ENCODE assay signal across 9 mouse cellular contexts in genomic region chr2:164913428-164913786, GRCm38 (mm10). TPM values are rescaled to one million over a fixed set of nuclear protein-coding genes. Genes with fewer than 3 reads are reported as not detected.
DNase-seq lines count a peak whose midpoint lies in the region; ATAC-seq and TF ChIP-seq lines count a peak whose summit lies in the region.
"Had no signal": no experiment of that assay in that cellular context is flagged by ENCODE, and none has a peak within 500 bp of the region (broad histone marks: within the 10 kb centered on the region; RNA-seq: fewer than 3 reads in every experiment).

No protein-coding gene starts in this region.

- ATAC-seq in lung, postnatal 0 days, result no peak
- ATAC-seq in neural tube, embryonic 15.5 days (ENCODE audit: low FRiP score), result no peak

- TF ChIP-seq EP300 in lung, postnatal 0 days (IDR thresholded peaks at IDR 0.05), result no peak

- DNase-seq in layer of hippocampus, adult 11-12 months (ENCODE audit: low spot score), result peak; percentile 48
- DNase-seq in layer of hippocampus, postnatal 10 days (ENCODE audit: low spot score in 2 of 2), result no peak
- DNase-seq in c-Kit-negative CD71-positive TER-119-positive erythroid progenitor cells, embryonic 14.5 days (ENCODE audit: low read depth, low spot score), result peak; percentile 16
- DNase-seq in lung, postnatal 0 days (ENCODE audit: low spot score), result peak; percentile 65
- peak; percentile 77 to 89 for DNase-seq in thymus, adult 18-20 months
- DNase-seq in urinary bladder, postnatal 10 days (ENCODE audit: low spot score), result no peak
- no peak for DNase-seq in layer of hippocampus, postnatal 25 days (ENCODE audit: extremely low spot score in 1 of 2, low spot score in 1 of 2)

- H3K9ac ChIP-seq in lung, postnatal 0 days (replicated peaks; ENCODE audit: low read depth), result no peak overlapping the region
- H3K9ac ChIP-seq in neural tube, embryonic 15.5 days (replicated peaks), result no peak overlapping the region
- H3K9ac ChIP-seq: limb, embryonic 12.5 days had no signal

- TF ChIP-seq CTCF in lung, postnatal 0 days (IDR thresholded peaks at IDR 0.05), result no peak

- no peak overlapping the region for H3K4me2 ChIP-seq in lung, postnatal 0 days (replicated peaks; ENCODE audit: low read depth, low read length)
- H3K4me2 ChIP-seq in neural tube, embryonic 15.5 days, result no peak overlapping the region
- H3K4me2 ChIP-seq: limb, embryonic 12.5 days had no signal

- H3K36me3 ChIP-seq in lung, postnatal 0 days (ENCODE audit: insufficient read depth, low read length), result peaks cover 9% of the 10 kb centered on the region
- peaks cover 10% of the 10 kb centered on the region for H3K36me3 ChIP-seq in neural tube, embryonic 15.5 days

- peaks cover 9% of the 10 kb centered on the region; the same call in 1 of the 2 replicates for H3K4me1 ChIP-seq in lung, postnatal 0 days (ENCODE audit: insufficient read depth, low read depth, low read length)
- peaks cover 31% of the 10 kb centered on the region for H3K4me1 ChIP-seq in neural tube, embryonic 15.5 days

- H3K9me3 ChIP-seq in lung, postnatal 0 days (ENCODE audit: low read length), result no peaks in the 10 kb centered on the region
- no peaks in the 10 kb centered on the region for H3K9me3 ChIP-seq in neural tube, embryonic 15.5 days (replicated peaks)
- H3K9me3 ChIP-seq: limb, embryonic 12.5 days had no signal

- no peaks in the 10 kb centered on the region for H3K27me3 ChIP-seq in lung, postnatal 0 days (replicated peaks; ENCODE audit: insufficient read depth, low read length)
- H3K27me3 ChIP-seq in neural tube, embryonic 15.5 days (replicated peaks), result no peaks in the 10 kb centered on the region
- H3K27me3 ChIP-seq: limb, embryonic 12.5 days had no signal

- no peak overlapping the region for H3K4me3 ChIP-seq in lung, postnatal 0 days (ENCODE audit: low read depth, low read length)
- no peak overlapping the region for H3K4me3 ChIP-seq in neural tube, embryonic 15.5 days (replicated peaks)
- H3K4me3 ChIP-seq: limb, embryonic 12.5 days had no signal

- H3K27ac ChIP-seq in lung, postnatal 0 days (ENCODE audit: low read length), result 0 out of 2 replicates have a peak overlapping the region, but pooled peaks have one; percentile 28
- no peak overlapping the region for H3K27ac ChIP-seq in neural tube, embryonic 15.5 days (replicated peaks)
- H3K27ac ChIP-seq: limb, embryonic 12.5 days had no signal

- WGBS in lung, postnatal 0 days, result 72% methylated on average over 2 of the region's 2 CpGs
- 98% methylated on average over 2 of the region's 2 CpGs for WGBS in neural tube, embryonic 15.5 days

RNA-seq across cellular contexts. Expression of gene Zfp335, which starts 1.9 kb away (rescaled TPM):
- total RNA-seq in layer of hippocampus, postnatal 10 days (2021), result 10 to 100 TPM; 24.0 to 24.1 TPM
- polyA plus RNA-seq in lung, postnatal 0 days (2015; fragmentation: Nextera tagmentation; extraction: Ambion mirVana), result 5.0 and 5.2 TPM in 2 replicates
- 13.3 and 13.8 TPM in 2 replicates for polyA plus RNA-seq in neural tube, embryonic 15.5 days (2015; fragmentation: Nextera tagmentation; extraction: Ambion mirVana)
- 10 to 100 TPM; 23.3 to 29.1 TPM for total RNA-seq in layer of hippocampus, postnatal 25 days (2021)

RNA-seq across cellular contexts. Expression of gene Mmp9, which starts 27.2 kb away (rescaled TPM):
- total RNA-seq in layer of hippocampus, postnatal 10 days (2021), result 1 to 10 TPM; 2.8 TPM
- 4.5 and 5.6 TPM in 2 replicates for polyA plus RNA-seq in lung, postnatal 0 days (2015; fragmentation: Nextera tagmentation; extraction: Ambion mirVana)
- polyA plus RNA-seq in neural tube, embryonic 15.5 days (2015; fragmentation: Nextera tagmentation; extraction: Ambion mirVana), result 23.8 and 25.6 TPM in 2 replicates
- total RNA-seq in layer of hippocampus, postnatal 25 days (2021), result 1 to 10 TPM; 1.5 to 1.8 TPM

RNA-seq across cellular contexts. Expression of gene Pcif1, which starts 34.3 kb away (rescaled TPM):
- 10 to 100 TPM; 45.0 to 50.9 TPM for total RNA-seq in layer of hippocampus, postnatal 10 days (2021)
- 60.9 and 71.3 TPM in 2 replicates for polyA plus RNA-seq in lung, postnatal 0 days (2015; fragmentation: Nextera tagmentation; extraction: Ambion mirVana)
- 79.9 and 85.2 TPM in 2 replicates for polyA plus RNA-seq in neural tube, embryonic 15.5 days (2015; fragmentation: Nextera tagmentation; extraction: Ambion mirVana)
- total RNA-seq in layer of hippocampus, postnatal 25 days (2021), result 10 to 100 TPM; 40.4 to 47.2 TPM

RNA-seq across cellular contexts. Expression of gene Slc12a5, which starts 47.2 kb away (rescaled TPM):
- total RNA-seq in layer of hippocampus, postnatal 10 days (2021), result 100 to 1,000 TPM; 252 to 272 TPM
- 0.84 and 1.0 TPM in 2 replicates for polyA plus RNA-seq in lung, postnatal 0 days (2015; fragmentation: Nextera tagmentation; extraction: Ambion mirVana)
- 53.6 and 61.8 TPM in 2 replicates for polyA plus RNA-seq in neural tube, embryonic 15.5 days (2015; fragmentation: Nextera tagmentation; extraction: Ambion mirVana)
- 100 to 1,000 TPM; 366 to 382 TPM for total RNA-seq in layer of hippocampus, postnatal 25 days (2021)

RNA-seq across cellular contexts. Expression of gene Pltp, which starts 55.9 kb away (rescaled TPM):
- 10 to 100 TPM; 72.9 to 79.2 TPM for total RNA-seq in layer of hippocampus, postnatal 10 days (2021)
- 286 and 314 TPM in 2 replicates for polyA plus RNA-seq in lung, postnatal 0 days (2015; fragmentation: Nextera tagmentation; extraction: Ambion mirVana)
- polyA plus RNA-seq in neural tube, embryonic 15.5 days (2015; fragmentation: Nextera tagmentation; extraction: Ambion mirVana), result 117 and 192 TPM in 2 replicates
- total RNA-seq in layer of hippocampus, postnatal 25 days (2021), result 10 to 100 TPM; 68.8 to 73.7 TPM

Comparison
In these comparisons a context has a peak if more than half of its experiments do, and no peak if none do; other contexts are left out.
1. DNase-seq: peak in layer of hippocampus, adult 11-12 months (single experiment), c-Kit-negative CD71-positive TER-119-positive erythroid progenitor cells, embryonic 14.5 days (single experiment), lung, postnatal 0 days (single experiment) and thymus, adult 18-20 months (2 of 2); none in layer of hippocampus, postnatal 10 days (0 of 2), urinary bladder, postnatal 10 days (single experiment) and layer of hippocampus, postnatal 25 days (0 of 2).